Mouse (Mus musculus): ENCODE measurements around the gene Kifap3. TPM values are rescaled to one million over a fixed set of nuclear protein-coding genes. Genes with fewer than 3 reads are reported as not detected.

The Kifap3 gene
- polyA plus RNA-seq, 1 experiment from 2014 or later = 10.6 TPM

DNA sequence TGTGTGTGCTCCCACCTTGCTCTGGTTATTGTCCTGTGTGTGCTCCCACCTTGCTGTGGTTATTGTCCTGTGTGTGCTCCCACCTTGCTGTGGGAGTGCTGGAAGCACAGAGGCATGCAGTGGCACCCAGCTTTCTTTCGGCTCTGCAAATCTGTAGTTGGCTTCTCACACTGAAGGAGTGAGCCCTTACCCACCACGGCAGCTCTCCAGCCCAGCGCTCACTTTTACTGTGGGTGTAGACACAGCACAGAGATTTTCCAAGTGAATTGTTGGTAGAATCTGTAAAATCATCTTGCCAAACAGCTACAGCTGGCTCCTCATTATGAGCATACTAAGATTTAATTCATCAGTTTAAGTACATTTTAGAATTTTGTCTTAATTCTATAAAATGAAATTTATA lies 93.8 kb downstream of the Kifap3 start:
- no peaks in the 10 kb centered on the region for H3K9me3 ChIP-seq (ENCODE audit: control insufficient read depth, low read length)
- WGBS = 87% methylated on average over 3 of the region's 3 CpGs
- H3K4me3 ChIP-seq (ENCODE audit: low read depth, low read length) = no peak overlapping the region
- DNase-seq (ENCODE audit: low spot score) = no peak
- no peaks in the 10 kb centered on the region for H3K36me3 ChIP-seq (ENCODE audit: control insufficient read depth, insufficient read depth, low read length)
- no peak for TF ChIP-seq CTCF (IDR thresholded peaks at IDR 0.05; ENCODE audit: low read depth)
- TF ChIP-seq EP300 (optimal IDR thresholded peaks at IDR 0.05) = no peak
- no peak overlapping the region for H3K4me2 ChIP-seq (replicated peaks; ENCODE audit: low read depth)
- H3K27ac ChIP-seq (replicated peaks) = no peak overlapping the region
- H3K9ac ChIP-seq (ENCODE audit: low read length) = no peak overlapping the region
- no peaks in the 10 kb centered on the region for H3K27me3 ChIP-seq (ENCODE audit: control insufficient read depth, insufficient read depth, low read length)
- no peak for ATAC-seq (ENCODE audit: low FRiP score, low TSS enrichment)
- no peaks in the 10 kb centered on the region for H3K4me1 ChIP-seq (replicated peaks; ENCODE audit: control insufficient read depth, insufficient read depth)

DNA sequence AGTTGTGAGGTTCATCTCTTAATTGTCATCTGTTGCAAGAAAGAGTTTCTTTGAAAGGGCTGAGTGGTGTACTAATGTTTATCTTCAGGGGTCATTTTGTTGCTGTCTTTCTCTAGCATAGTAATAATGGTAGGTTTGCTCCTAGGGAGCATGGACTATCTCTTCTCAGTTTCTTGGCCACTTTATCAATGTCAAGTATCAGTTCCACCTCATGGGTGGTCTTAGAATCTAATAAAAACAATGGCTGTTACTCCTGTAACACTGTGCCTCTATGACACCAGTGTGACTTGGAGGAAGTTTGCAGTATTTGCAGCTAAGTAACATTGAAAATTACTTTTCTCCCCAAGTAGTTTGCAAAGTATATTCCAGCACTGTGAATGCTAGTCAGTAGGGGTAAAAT lies 110.2 kb downstream of the Kifap3 start:
- DNase-seq (ENCODE audit: low spot score) = no peak
- Histone ChIP-seq H3K27ac (replicated peaks) (no peak overlapping the region), H3K27me3 (ENCODE audit: control insufficient read depth, insufficient read depth, low read length) (no peaks in the 10 kb centered on the region), H3K4me1 (replicated peaks; ENCODE audit: control insufficient read depth, insufficient read depth) (no peaks in the 10 kb centered on the region), H3K36me3 (ENCODE audit: control insufficient read depth, insufficient read depth, low read length) (no peaks in the 10 kb centered on the region), H3K4me2 (replicated peaks; ENCODE audit: low read depth) (no peak overlapping the region), H3K9me3 (ENCODE audit: control insufficient read depth, low read length) (no peaks in the 10 kb centered on the region), H3K4me3 (ENCODE audit: low read depth, low read length) (no peak overlapping the region), H3K9ac (ENCODE audit: low read length) (no peak overlapping the region)
- no peak for TF ChIP-seq EP300 (optimal IDR thresholded peaks at IDR 0.05)
- TF ChIP-seq CTCF (IDR thresholded peaks at IDR 0.05; ENCODE audit: low read depth) = no peak
- ATAC-seq (ENCODE audit: low FRiP score, low TSS enrichment) = no peak

DNA sequence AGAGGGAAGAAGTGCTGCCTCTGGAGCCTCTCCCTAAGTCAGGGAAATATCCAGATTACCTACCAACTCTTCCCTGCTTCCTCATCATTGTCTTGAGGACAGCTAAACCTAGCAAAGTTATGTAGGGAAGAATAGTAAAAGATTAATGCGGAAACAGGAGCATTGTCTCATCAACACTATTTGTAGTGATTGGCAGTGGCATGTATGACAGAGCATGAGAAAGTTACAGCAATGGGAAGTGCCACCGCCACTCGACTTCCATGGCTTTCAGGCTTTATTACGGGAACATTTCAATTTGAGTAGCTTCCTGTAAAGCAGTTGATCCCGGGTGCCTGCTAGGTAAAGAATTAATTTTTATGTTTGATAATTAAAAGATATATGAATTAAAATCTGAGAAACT lies 113.9 kb downstream of the Kifap3 start:
- Histone ChIP-seq H3K9me3 (ENCODE audit: control insufficient read depth, low read length) (no peaks in the 10 kb centered on the region), H3K4me3 (ENCODE audit: low read depth, low read length) (no peak overlapping the region), H3K36me3 (ENCODE audit: control insufficient read depth, insufficient read depth, low read length) (no peaks in the 10 kb centered on the region), H3K4me2 (replicated peaks; ENCODE audit: low read depth) (no peak overlapping the region), H3K4me1 (replicated peaks; ENCODE audit: control insufficient read depth, insufficient read depth) (no peaks in the 10 kb centered on the region), H3K9ac (ENCODE audit: low read length) (no peak overlapping the region), H3K27me3 (ENCODE audit: control insufficient read depth, insufficient read depth, low read length) (no peaks in the 10 kb centered on the region), H3K27ac (replicated peaks) (no peak overlapping the region)
- no peak for DNase-seq (ENCODE audit: low spot score)
- ATAC-seq (ENCODE audit: low FRiP score, low TSS enrichment) = no peak
- no peak for TF ChIP-seq EP300 (optimal IDR thresholded peaks at IDR 0.05)
- WGBS = 93% methylated on average over 5 of the region's 5 CpGs

DNA sequence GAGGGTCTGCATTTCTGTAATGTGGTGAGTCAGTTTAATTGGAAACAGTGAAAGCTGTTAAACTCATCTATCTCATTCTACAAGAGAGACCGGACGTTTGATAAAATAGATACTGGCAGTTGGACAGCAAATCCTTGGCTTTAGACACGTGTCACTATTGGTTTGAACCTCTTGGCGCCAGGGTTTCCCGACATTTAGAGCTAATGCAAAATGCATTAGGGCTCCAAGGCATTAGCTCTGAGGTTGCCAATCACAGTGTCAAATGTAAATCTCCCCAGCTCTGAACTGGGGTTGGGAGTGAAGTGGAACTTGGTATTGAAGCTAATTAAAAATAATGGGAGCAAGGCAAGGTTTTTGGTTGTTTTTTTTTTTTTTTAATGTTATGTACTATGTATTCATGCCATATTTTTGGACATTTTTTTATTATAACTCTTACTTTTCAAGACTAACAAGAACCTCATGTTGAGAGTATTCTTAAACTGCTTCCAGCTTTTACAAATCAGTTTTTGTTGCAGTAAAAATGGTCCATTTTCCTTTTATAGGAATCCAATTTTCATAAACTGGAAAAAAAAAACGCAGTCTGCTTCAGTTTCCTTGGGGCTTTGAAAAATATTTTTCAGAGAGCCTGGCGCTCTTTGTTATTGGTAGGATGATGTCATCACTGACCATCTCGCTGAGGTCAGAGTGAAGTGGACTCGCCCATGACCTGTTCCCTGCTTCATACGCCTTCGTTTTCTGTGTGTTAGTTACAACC lies 114.6 kb downstream of the Kifap3 start:
- Histone ChIP-seq H3K4me2 (replicated peaks; ENCODE audit: low read depth) (no peak overlapping the region), H3K9ac (ENCODE audit: low read length) (no peak overlapping the region), H3K4me1 (replicated peaks; ENCODE audit: control insufficient read depth, insufficient read depth) (no peaks in the 10 kb centered on the region), H3K9me3 (ENCODE audit: control insufficient read depth, low read length) (no peaks in the 10 kb centered on the region), H3K27ac (replicated peaks) (no peak overlapping the region), H3K27me3 (ENCODE audit: control insufficient read depth, insufficient read depth, low read length) (no peaks in the 10 kb centered on the region), H3K36me3 (ENCODE audit: control insufficient read depth, insufficient read depth, low read length) (no peaks in the 10 kb centered on the region), H3K4me3 (ENCODE audit: low read depth, low read length) (no peak overlapping the region)
- no peak for ATAC-seq (ENCODE audit: low FRiP score, low TSS enrichment)
- no peak for TF ChIP-seq CTCF (IDR thresholded peaks at IDR 0.05; ENCODE audit: low read depth)
- no peak for TF ChIP-seq EP300 (optimal IDR thresholded peaks at IDR 0.05)
- WGBS = 72% methylated on average over 11 of the region's 11 CpGs
- DNase-seq (ENCODE audit: low spot score) = no peak

DNA sequence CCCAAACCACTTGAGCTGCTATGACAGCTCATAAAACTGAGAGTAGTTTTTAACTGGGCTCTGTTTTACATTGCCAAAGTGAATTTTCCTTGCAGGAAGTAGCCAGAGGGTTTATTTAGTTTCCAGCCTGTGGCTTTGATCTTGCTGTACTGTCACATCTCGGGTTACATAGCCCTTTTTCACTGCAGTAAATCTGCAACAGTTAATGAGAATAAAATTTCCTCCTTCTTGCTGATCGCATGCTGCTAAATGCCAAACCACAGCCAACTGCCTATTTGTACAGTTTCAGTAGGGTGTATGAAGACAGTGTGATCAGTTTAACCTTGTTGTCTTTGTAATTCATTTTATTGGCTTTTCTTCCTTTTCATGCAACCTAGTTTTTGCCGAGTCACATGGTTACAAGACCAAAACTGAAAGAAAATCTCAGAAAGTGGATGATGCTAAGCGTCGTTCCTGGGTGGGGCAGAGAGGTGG lies 118.9 kb downstream of the Kifap3 start:
- Histone ChIP-seq H3K27me3 (ENCODE audit: control insufficient read depth, insufficient read depth, low read length) (no peaks in the 10 kb centered on the region), H3K9ac (ENCODE audit: low read length) (no peak overlapping the region), H3K36me3 (ENCODE audit: control insufficient read depth, insufficient read depth, low read length) (no peaks in the 10 kb centered on the region), H3K4me2 (replicated peaks; ENCODE audit: low read depth) (no peak overlapping the region), H3K4me1 (replicated peaks; ENCODE audit: control insufficient read depth, insufficient read depth) (no peaks in the 10 kb centered on the region), H3K4me3 (ENCODE audit: low read depth, low read length) (no peak overlapping the region), H3K27ac (replicated peaks) (no peak overlapping the region), H3K9me3 (ENCODE audit: control insufficient read depth, low read length) (no peaks in the 10 kb centered on the region)
- TF ChIP-seq EP300 (optimal IDR thresholded peaks at IDR 0.05) = no peak
- TF ChIP-seq CTCF (IDR thresholded peaks at IDR 0.05; ENCODE audit: low read depth) = no peak
- DNase-seq (ENCODE audit: low spot score) (no peak), ATAC-seq (ENCODE audit: low FRiP score, low TSS enrichment) (no peak)
- WGBS = 55% methylated on average over 5 of the region's 5 CpGs

DNA sequence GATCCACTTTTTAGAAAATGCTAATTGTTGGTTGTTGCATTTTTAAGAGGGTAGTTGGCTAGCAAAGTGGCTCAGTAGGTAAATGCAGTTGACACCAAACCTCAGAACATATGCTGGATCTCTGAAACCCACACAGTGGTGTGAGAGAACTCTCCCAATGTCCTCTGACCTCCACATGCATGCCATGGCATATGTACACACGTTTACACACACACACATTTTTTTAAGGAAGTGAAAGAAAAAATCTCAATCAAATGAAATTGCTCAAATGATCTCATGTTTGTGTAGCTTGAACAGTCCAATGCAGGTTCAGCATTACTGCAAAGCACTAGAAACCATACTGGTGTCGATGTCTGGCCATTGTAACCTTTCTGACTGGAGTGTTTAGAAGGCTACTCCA lies 120.2 kb downstream of the Kifap3 start:
- no peak for TF ChIP-seq CTCF (IDR thresholded peaks at IDR 0.05; ENCODE audit: low read depth)
- no peak for TF ChIP-seq EP300 (optimal IDR thresholded peaks at IDR 0.05)
- Histone ChIP-seq H3K9me3 (ENCODE audit: control insufficient read depth, low read length) (no peaks in the 10 kb centered on the region), H3K27me3 (ENCODE audit: control insufficient read depth, insufficient read depth, low read length) (no peaks in the 10 kb centered on the region), H3K9ac (ENCODE audit: low read length) (no peak overlapping the region), H3K36me3 (ENCODE audit: control insufficient read depth, insufficient read depth, low read length) (no peaks in the 10 kb centered on the region), H3K4me3 (ENCODE audit: low read depth, low read length) (no peak overlapping the region), H3K4me1 (replicated peaks; ENCODE audit: control insufficient read depth, insufficient read depth) (no peaks in the 10 kb centered on the region), H3K4me2 (replicated peaks; ENCODE audit: low read depth) (no peak overlapping the region), H3K27ac (replicated peaks) (no peak overlapping the region)
- no peak for ATAC-seq (ENCODE audit: low FRiP score, low TSS enrichment)
- WGBS = 85% methylated on average over 2 of the region's 2 CpGs
- DNase-seq (ENCODE audit: low spot score) = no peak

Measured in stomach, postnatal 0 days (tissue).